Mouse (Mus musculus): ENCODE measurements at regions not wholly inside any gene's neighbourhood (a gene's known extent, or its start where the extent isn't known, plus 50 kb on each side); places are given as distances from the start of the nearest gene placed in this dataset.

GRCm38 (mm10) chr14:74145202-74145700, 484.2 kb downstream of the Gm21750 start:
- Histone ChIP-seq H3K4me3 (ENCODE audit: insufficient read depth, low read length) (no peak overlapping the region), H3K4me1 (ENCODE audit: control insufficient read depth, insufficient read depth, low read length) (peaks cover 3% of the 10 kb centered on the region; the same call in 1 of the 2 replicates), H3K27ac (ENCODE audit: insufficient read depth, low read length) (no peak overlapping the region)
- TF ChIP-seq POLR2A (IDR thresholded peaks at IDR 0.05; ENCODE audit: low read depth, low read length) (no peak), CTCF (IDR thresholded peaks at IDR 0.05; ENCODE audit: borderline replicate concordance, insufficient read depth, low read length) (no peak)

GRCm38 (mm10) chr14:74166221-74166620, 474.4 kb upstream of the Htr2a start:
- H3K4me3 ChIP-seq (ENCODE audit: insufficient read depth, low read length), result no peak overlapping the region
- no peak overlapping the region for H3K27ac ChIP-seq (ENCODE audit: insufficient read depth, low read length)
- no peak for TF ChIP-seq POLR2A (IDR thresholded peaks at IDR 0.05; ENCODE audit: low read depth, low read length)
- TF ChIP-seq CTCF (IDR thresholded peaks at IDR 0.05; ENCODE audit: borderline replicate concordance, insufficient read depth, low read length), result no peak

DNA sequence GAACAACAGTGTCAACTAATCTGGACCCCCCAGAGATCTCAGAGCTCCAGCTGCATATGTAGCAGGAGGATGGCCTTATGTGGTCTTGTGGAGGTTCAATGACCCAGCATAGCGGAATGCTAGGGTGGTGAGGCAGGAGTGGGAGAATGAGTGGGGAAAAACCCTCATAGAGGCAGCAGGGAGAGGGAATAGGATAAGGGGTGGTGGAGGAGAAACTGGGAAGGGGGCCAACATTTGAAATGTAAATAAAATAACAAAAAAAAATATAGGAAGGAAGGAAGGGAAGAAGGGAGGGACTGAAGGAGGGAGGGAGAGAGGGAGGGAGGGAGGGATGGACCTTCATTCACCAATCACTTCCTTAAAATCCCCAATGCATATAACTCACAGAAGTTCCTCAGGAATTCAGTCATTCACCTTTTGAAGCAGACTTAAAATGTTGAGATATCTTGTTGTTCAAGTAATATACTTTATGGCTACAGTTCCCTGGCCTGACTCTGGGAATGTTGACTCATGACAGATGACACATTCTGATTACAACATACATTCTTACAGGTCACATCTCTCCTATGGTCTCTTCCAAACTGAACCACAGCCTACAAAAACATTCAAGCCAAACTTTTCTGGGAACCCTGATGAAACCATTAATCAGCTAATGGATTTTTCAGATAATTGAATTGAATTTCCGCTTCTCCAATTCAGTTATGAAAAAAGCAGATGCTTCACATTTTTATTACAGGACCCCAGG, 471.3 kb upstream of the Htr2a start:
- no peak for TF ChIP-seq POLR2A (IDR thresholded peaks at IDR 0.05; ENCODE audit: low read depth, low read length)
- TF ChIP-seq CTCF (IDR thresholded peaks at IDR 0.05; ENCODE audit: borderline replicate concordance, insufficient read depth, low read length), result no peak
- peaks cover 7% of the 10 kb centered on the region for H3K4me1 ChIP-seq (ENCODE audit: control insufficient read depth, insufficient read depth, low read length)
- no peak overlapping the region for H3K4me3 ChIP-seq (ENCODE audit: insufficient read depth, low read length)
- H3K27ac ChIP-seq (ENCODE audit: insufficient read depth, low read length), result peak overlapping the region; percentile 95

More at GRCm38 (mm10) chr14:74166221-74166620, 474.4 kb upstream of the Htr2a start:
- H3K4me1 ChIP-seq (ENCODE audit: control insufficient read depth, insufficient read depth, low read length), result peaks cover 7% of the 10 kb centered on the region

- H3K4me1 ChIP-seq (ENCODE audit: control insufficient read depth, insufficient read depth, low read length), result no peaks in the 10 kb centered on the region
- no peak overlapping the region for H3K4me3 ChIP-seq (ENCODE audit: insufficient read depth, low read length)
- no peak for TF ChIP-seq CTCF (IDR thresholded peaks at IDR 0.05; ENCODE audit: borderline replicate concordance, insufficient read depth, low read length)
- no peak for TF ChIP-seq POLR2A (IDR thresholded peaks at IDR 0.05; ENCODE audit: low read depth, low read length)
- no peak overlapping the region for H3K27ac ChIP-seq (ENCODE audit: insufficient read depth, low read length)
These were observed 460.6 kb upstream of the Htr2a start for GRCm38 (mm10) chr14:74180066-74180465.

DNA sequence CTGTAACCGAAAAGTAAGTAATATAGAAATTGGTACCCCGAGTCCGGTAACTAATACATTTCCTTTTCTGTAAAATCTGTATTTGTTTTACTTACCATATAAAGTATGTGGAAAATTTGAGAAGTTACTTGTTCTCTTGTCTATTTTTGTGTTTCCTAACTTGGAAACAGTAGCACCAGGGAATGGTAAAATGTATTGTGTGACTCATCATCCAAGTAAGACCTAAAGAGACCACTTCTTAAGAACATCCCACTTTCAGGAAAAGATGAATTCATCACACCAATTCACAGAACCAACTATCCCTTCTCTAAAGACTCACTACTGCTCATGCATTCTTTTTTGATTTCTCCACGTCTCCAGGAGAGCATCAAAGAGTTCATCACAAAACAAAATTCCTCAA, 457.6 kb upstream of the Htr2a start:
- Histone ChIP-seq H3K4me3 (ENCODE audit: insufficient read depth, low read length) (no peak overlapping the region), H3K4me1 (ENCODE audit: control insufficient read depth, insufficient read depth, low read length) (no peaks in the 10 kb centered on the region), H3K27ac (ENCODE audit: insufficient read depth, low read length) (no peak overlapping the region)
- no peak for TF ChIP-seq CTCF (IDR thresholded peaks at IDR 0.05; ENCODE audit: borderline replicate concordance, insufficient read depth, low read length)

- no peak for TF ChIP-seq CTCF (IDR thresholded peaks at IDR 0.05; ENCODE audit: borderline replicate concordance, insufficient read depth, low read length)
- TF ChIP-seq POLR2A (IDR thresholded peaks at IDR 0.05; ENCODE audit: low read depth, low read length), result no peak
- Histone ChIP-seq H3K27ac (ENCODE audit: insufficient read depth, low read length) (no peak overlapping the region), H3K4me3 (ENCODE audit: insufficient read depth, low read length) (no peak overlapping the region), H3K4me1 (ENCODE audit: control insufficient read depth, insufficient read depth, low read length) (no peaks in the 10 kb centered on the region)
These were observed 438.9 kb upstream of the Htr2a start for GRCm38 (mm10) chr14:74201710-74202109.

- H3K27ac ChIP-seq (ENCODE audit: insufficient read depth, low read length), result no peak overlapping the region
- H3K4me1 ChIP-seq (ENCODE audit: control insufficient read depth, insufficient read depth, low read length), result no peaks in the 10 kb centered on the region
- TF ChIP-seq CTCF (IDR thresholded peaks at IDR 0.05; ENCODE audit: borderline replicate concordance, insufficient read depth, low read length) (no peak), POLR2A (IDR thresholded peaks at IDR 0.05; ENCODE audit: low read depth, low read length) (no peak)
- H3K4me3 ChIP-seq (ENCODE audit: insufficient read depth, low read length), result no peak overlapping the region
These were observed 435.6 kb upstream of the Htr2a start for GRCm38 (mm10) chr14:74205011-74205410.

DNA sequence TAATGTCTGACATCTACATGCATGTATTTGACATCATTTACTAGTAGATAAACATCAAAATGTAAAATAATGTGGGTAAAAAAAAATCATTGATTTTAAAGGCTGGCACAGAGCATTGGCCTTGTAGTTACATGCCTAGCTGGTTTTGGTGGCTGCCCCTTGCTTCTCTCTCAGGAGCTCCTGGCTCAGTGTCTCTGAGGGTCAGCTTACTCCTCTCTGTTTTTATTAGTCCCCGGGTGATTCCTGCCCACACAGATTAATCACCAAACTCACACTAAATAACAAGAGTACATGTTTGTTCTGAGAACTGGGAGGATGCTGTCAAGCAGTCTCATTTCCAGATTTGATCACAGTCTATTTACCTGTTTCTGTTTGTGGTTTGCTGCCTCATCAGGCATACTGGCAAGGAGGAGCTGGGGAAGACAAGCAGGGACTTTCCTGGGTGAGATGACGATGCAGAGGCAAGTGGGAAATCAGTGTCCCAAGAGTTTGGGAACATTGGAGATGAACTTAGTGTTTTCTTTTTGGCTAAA, 422.7 kb upstream of the Htr2a start:
- H3K4me1 ChIP-seq (ENCODE audit: control insufficient read depth, insufficient read depth, low read length), result peaks cover 2% of the 10 kb centered on the region; the same call in 1 of the 2 replicates
- no peak overlapping the region for H3K4me3 ChIP-seq (ENCODE audit: insufficient read depth, low read length)
- H3K27ac ChIP-seq (ENCODE audit: insufficient read depth, low read length), result no peak overlapping the region
- TF ChIP-seq POLR2A (IDR thresholded peaks at IDR 0.05; ENCODE audit: low read depth, low read length) (no peak), CTCF (IDR thresholded peaks at IDR 0.05; ENCODE audit: borderline replicate concordance, insufficient read depth, low read length) (no peak)

DNA sequence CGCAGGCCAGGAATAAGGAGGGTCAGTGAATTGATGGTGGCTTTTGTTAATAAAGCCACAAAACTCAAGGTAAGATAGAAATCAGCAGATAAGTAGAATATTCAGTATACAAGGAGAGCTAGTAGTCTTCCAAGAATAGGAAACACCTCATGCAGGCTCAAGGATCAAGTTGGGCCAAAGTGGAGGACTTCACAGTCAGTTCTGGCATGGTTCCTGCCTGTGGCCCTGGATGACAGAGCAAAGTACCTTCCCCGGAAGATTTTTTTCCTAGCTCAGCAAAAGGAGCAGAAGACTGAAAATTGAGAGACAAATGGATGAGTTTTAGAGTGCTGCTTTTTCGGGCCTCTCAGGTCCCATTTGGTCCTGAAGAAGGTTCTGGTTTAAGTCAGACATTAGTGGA, 420.9 kb upstream of the Htr2a start:
- H3K27ac ChIP-seq (ENCODE audit: insufficient read depth, low read length), result peak overlapping the region; percentile 67; the same call in 1 of the 2 replicates
- peaks cover 2% of the 10 kb centered on the region; the same call in 1 of the 2 replicates for H3K4me1 ChIP-seq (ENCODE audit: control insufficient read depth, insufficient read depth, low read length)
- no peak overlapping the region for H3K4me3 ChIP-seq (ENCODE audit: insufficient read depth, low read length)
- no peak for TF ChIP-seq CTCF (IDR thresholded peaks at IDR 0.05; ENCODE audit: borderline replicate concordance, insufficient read depth, low read length)
- no peak for TF ChIP-seq POLR2A (IDR thresholded peaks at IDR 0.05; ENCODE audit: low read depth, low read length)

- no peak for TF ChIP-seq POLR2A (IDR thresholded peaks at IDR 0.05; ENCODE audit: low read depth, low read length)
- TF ChIP-seq CTCF (IDR thresholded peaks at IDR 0.05; ENCODE audit: borderline replicate concordance, insufficient read depth, low read length), result no peak
- no peak overlapping the region for H3K4me3 ChIP-seq (ENCODE audit: insufficient read depth, low read length)
- peaks cover 2% of the 10 kb centered on the region; the same call in 1 of the 2 replicates for H3K4me1 ChIP-seq (ENCODE audit: control insufficient read depth, insufficient read depth, low read length)
- H3K27ac ChIP-seq (ENCODE audit: insufficient read depth, low read length), result no peak overlapping the region
These were observed 418.5 kb upstream of the Htr2a start for GRCm38 (mm10) chr14:74222093-74222492.

Data from embryonic fibroblast, embryonic 13.5 days (primary cell).